Mouse (Mus musculus): ENCODE measurements around the gene Nab1. TPM values are rescaled to one million over a fixed set of nuclear protein-coding genes. Genes with fewer than 3 reads are reported as not detected.

The Nab1 gene
- total RNA-seq, 2 experiments from 2014 or later = 31.0 to 32.2 TPM

DNA sequence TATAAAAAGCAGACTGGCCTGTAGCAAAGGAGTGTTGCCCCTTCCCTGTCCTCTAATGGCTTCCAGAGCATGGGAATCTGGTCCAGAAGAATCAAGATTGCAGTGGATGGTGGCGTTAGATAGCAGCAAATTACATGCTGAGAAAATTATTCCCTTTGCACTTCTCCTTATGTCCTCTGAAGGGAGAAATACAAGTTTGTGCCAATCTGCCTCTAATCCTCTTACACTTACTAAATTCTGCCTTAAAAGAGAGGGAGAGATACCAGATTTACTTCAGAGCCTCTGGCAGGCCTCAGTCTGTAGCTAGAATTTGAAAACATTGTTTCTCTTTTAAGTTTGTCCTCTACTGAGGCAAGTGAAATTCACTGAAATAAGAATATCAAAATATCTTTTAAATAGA lies 5.7 kb upstream of the Nab1 start:
- 0 out of 2 replicates have a peak, but pooled peaks have one; percentile 18 for TF ChIP-seq CTCF (conservative IDR thresholded peaks at IDR 0.05)
- no peak for DNase-seq (ENCODE audit: low spot score in 2 of 2)
- H3K4me3 ChIP-seq = no peak overlapping the region
- H3K27ac ChIP-seq = no peak overlapping the region

DNA sequence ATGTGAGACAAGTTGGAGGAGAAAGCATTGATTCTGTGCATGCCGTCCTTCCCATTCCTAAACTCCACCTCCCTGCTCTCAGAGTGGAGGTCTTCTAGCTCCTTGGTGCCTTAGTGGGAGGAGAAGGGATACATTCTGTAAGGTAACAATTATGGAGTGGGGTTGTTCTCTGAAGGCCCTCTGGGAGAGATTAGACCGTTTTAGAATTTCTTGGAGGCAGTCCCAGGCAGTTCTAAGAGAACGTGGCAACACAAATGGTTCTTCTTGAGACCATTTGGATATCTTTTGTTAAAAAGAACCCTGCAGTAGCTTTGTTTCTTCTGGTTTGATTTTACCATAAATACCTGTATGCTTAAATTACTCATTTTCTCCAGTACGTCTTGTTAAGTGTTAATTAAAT lies 1.8 kb upstream of the Nab1 start:
- TF ChIP-seq CTCF (conservative IDR thresholded peaks at IDR 0.05) = no peak
- no peak overlapping the region for H3K4me3 ChIP-seq
- H3K27ac ChIP-seq = peak overlapping the region; percentile 44; the same call in 1 of the 2 replicates
- DNase-seq (ENCODE audit: low spot score in 2 of 2) = no peak

DNA sequence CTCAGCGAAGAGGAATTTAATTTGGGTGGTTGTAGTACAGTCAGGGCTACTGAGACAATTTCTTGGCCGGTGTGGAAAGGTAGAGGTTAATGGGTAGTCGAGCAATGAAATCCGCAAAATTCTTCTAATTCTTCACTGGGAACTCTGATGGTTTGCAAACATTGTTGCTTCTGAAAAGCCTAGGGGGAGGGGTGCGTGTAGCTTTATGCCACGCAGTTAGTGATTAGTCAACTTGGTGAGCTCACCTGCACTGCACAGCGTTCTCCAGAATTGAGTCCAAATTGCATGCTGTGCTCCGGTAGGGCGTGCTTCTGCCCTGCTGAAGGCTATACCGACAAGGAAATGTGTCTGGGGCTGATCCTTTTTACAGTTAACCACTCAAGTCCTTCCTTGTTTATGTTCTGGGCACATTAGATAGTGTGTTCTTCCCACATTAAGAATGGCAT lies 1.2 kb upstream of the Nab1 start:
- H3K27ac ChIP-seq = peak overlapping the region; percentile 44; the same call in 1 of the 2 replicates
- no peak overlapping the region for H3K4me3 ChIP-seq
- DNase-seq (ENCODE audit: low spot score in 2 of 2) = no peak
- no peak for TF ChIP-seq CTCF (conservative IDR thresholded peaks at IDR 0.05)

GRCm38 (mm10) chr1:52501090-52501489 lies 611 bp upstream of the Nab1 start:
- no peak for DNase-seq (ENCODE audit: low spot score in 2 of 2)
- TF ChIP-seq CTCF (conservative IDR thresholded peaks at IDR 0.05) = no peak

GRCm38 (mm10) chr1:52499601-52500313 lies 722 bp downstream of the Nab1 start:
- no peak for TF ChIP-seq CTCF (conservative IDR thresholded peaks at IDR 0.05)
- Histone ChIP-seq H3K27ac (peak overlapping the region; percentile 89), H3K4me3 (peak overlapping the region; percentile 89)
- DNase-seq (ENCODE audit: low spot score in 2 of 2) = peak in 1 of 2 experiments; percentile 31

More at GRCm38 (mm10) chr1:52501090-52501489, 611 bp upstream of the Nab1 start:
- Histone ChIP-seq H3K4me3 (peak overlapping the region; percentile 67), H3K27ac (peak overlapping the region; percentile 89)

DNA sequence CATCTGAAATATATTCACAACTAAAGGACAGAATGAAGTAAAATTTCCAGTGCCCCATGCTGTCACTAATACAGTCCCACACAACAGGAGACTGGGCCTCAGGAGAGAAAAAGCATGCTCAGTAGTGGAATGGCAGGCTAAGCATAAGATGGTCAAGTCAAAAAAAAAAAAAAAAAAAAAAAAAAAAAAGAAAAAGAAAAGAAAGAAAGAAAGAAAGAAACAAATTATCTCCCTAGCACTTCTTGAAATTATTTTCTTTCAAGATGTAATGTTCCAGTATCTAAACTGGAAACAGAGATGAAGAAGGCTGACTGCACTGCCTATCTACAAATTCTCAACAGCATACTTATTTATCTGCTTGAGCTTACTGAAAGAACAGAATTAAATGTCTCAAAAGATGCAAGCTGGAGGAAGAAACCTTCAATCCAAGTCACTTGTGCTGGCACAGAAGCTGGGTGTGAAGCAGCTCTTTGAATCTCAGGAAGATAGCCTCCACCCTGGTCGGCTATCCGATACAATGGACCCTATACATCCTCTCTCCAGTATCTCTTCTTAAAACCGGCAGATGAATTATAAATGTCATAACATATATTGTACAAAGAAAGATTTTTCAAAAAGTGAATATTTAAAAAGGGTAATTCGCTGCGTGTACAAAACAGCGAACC lies 1.6 kb downstream of the Nab1 start:
- no peak for TF ChIP-seq CTCF (conservative IDR thresholded peaks at IDR 0.05)
- DNase-seq (ENCODE audit: low spot score in 2 of 2) = no peak
- peak overlapping the region; percentile 89 for H3K27ac ChIP-seq
- peak overlapping the region; percentile 89 for H3K4me3 ChIP-seq

- TF ChIP-seq CTCF (conservative IDR thresholded peaks at IDR 0.05) = peak; percentile 52
- no peak overlapping the region for H3K4me3 ChIP-seq
- no peak for DNase-seq (ENCODE audit: low spot score in 2 of 2)
- no peak overlapping the region for H3K27ac ChIP-seq
Observed at GRCm38 (mm10) chr1:52489538-52490181, 10.8 kb downstream of the Nab1 start.

DNA sequence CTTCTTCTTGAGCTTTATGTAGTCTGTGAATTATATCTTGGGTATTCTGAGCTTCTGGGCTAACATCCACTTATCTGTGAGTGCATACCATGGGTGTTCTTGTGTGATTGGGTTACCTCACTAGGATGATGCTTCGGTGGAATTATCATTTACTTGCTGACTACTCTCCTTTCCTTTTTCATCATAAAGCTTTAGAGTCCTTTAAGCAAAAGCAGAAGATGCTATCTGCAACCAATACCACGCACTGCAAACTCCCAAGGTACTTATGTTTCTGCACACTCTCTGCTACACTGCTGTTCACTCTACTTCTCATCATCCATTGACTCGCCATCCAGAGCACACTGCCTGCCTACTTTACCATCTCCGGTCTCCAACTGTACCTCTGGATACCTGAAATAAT lies 15.5 kb downstream of the Nab1 start:
- no peak for TF ChIP-seq CTCF (conservative IDR thresholded peaks at IDR 0.05)
- no peak for DNase-seq (ENCODE audit: low spot score in 2 of 2)
- Histone ChIP-seq H3K27ac (no peak overlapping the region), H3K4me3 (no peak overlapping the region)

DNA sequence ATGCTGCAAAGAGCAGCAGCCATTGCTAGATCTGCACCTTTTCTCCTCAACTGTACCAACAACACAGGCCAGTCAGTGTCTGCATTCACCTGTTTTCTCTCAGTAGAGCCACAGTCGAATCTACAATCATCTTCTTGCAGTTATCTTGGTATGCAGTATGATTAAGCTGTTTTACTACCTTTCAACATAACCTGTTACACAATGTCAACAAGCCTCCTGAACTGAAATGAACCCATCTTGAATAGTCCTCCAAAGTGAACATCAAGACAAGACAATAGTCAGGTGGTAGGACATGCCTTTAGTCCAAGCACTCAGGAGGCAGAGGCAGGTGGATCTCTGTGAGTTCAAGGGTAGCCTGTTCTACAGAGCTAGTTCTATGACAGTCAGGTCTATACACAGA lies 26.2 kb downstream of the Nab1 start:
- TF ChIP-seq CTCF (conservative IDR thresholded peaks at IDR 0.05) = no peak
- Histone ChIP-seq H3K27ac (no peak overlapping the region), H3K4me3 (no peak overlapping the region)
- DNase-seq (ENCODE audit: low spot score in 2 of 2) = no peak

GRCm38 (mm10) chr1:52470811-52471489 lies 29.5 kb downstream of the Nab1 start:
- no peak overlapping the region for H3K4me3 ChIP-seq
- no peak overlapping the region for H3K27ac ChIP-seq
- no peak for DNase-seq (ENCODE audit: low spot score in 2 of 2)
- TF ChIP-seq CTCF (conservative IDR thresholded peaks at IDR 0.05) = no peak

- no peak for DNase-seq (ENCODE audit: low spot score in 2 of 2)
- Histone ChIP-seq H3K27ac (no peak overlapping the region), H3K4me3 (no peak overlapping the region)
- TF ChIP-seq CTCF (conservative IDR thresholded peaks at IDR 0.05) = no peak
Observed at GRCm38 (mm10) chr1:52470326-52470725, 30.2 kb downstream of the Nab1 start.

DNA sequence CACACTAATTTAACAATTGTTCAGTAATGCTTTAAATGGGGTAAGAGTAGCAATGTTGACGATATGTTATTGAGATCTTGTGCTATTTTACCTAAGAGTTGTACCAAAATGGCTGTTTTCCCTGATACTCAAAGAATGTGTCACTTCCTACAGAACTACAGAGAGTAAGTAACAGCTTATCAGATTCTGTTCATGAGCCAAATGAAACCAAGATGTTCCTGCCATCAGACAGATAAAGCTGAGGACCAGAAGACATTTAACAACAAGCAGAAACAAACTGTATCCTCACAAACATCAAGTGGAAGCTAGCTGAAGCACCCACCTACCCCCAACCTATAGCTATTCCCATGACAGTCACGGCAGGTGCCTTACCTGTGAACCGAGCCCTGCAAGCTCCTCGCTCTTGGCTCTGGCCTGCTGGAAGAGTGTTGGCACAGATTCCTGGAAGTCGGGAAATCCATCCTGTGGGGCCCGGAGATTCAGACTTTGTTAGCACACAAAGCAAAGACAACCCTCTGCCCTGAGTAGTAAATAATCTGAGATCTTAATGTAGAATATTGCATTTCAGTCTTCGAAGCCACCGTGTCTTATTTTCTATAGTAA lies 33.9 kb downstream of the Nab1 start:
- TF ChIP-seq CTCF (conservative IDR thresholded peaks at IDR 0.05) = no peak
- peak overlapping the region; percentile 74; the same call in 1 of the 2 replicates for H3K27ac ChIP-seq
- DNase-seq (ENCODE audit: low spot score in 2 of 2) = no peak

More for the DNA sequence above, 33.9 kb downstream of the Nab1 start:
- no peak overlapping the region for H3K4me3 ChIP-seq
